Mouse (Mus musculus) ES-Bruce4 (cell line): ENCODE measurements around the gene Inhbb.

ENCODE experiments used
- CTCF ChIP-seq: IDR thresholded peaks from one replicate; pipeline ENCODE4 v1.8.1; 2011; ENCODE audit warnings: low read depth, low read length
- POLR2A ChIP-seq: IDR thresholded peaks from one replicate; pipeline ENCODE4 v1.8.1; 2011; ENCODE audit warnings: low read length; ENCODE audit not compliant: insufficient read depth

GRCm38 (mm10) chr1:119416610-119417009 is 5.4 kb downstream of the Inhbb start:
- TF ChIP-seq CTCF (no peak), POLR2A (no peak)
